Mouse (Mus musculus): ENCODE results near the gene Il12rb1. TPM values are rescaled to one million over a fixed set of nuclear protein-coding genes. Genes with fewer than 3 reads are reported as not detected.
"Not testable (repeated sequence)": the region's sequence is repeated elsewhere in the genome, so short reads cannot be mapped to it uniquely, and the experiment has no call there.

Gene Il12rb1
- polyA plus RNA-seq, 1 experiment from 2014 or later = 0.12 TPM

- Histone ChIP-seq H3K36me3 (replicated peaks) (no peaks in the 10 kb centered on the region), H3K27me3 (ENCODE audit: poor library complexity, severe bottlenecking) (peaks cover 82% of the 10 kb centered on the region), H3K4me3 (no peak overlapping the region), H3K9me3 (no peaks in the 10 kb centered on the region), H3K4me1 (peaks cover 49% of the 10 kb centered on the region), H3K27ac (no peak overlapping the region)
- DNase-seq (ENCODE audit: extremely low spot score, low spot score) = no peak
- WGBS = 87% methylated on average over 4 of the region's 4 CpGs
Measured at GRCm38 (mm10) chr8:70806541-70806940, 1.7 kb upstream of the Il12rb1 start.

GRCm38 (mm10) chr8:70807304-70807703 lies 945 bp upstream of the Il12rb1 start:
- Histone ChIP-seq H3K36me3 (replicated peaks) (no peaks in the 10 kb centered on the region), H3K27me3 (ENCODE audit: poor library complexity, severe bottlenecking) (peaks cover 74% of the 10 kb centered on the region), H3K9me3 (no peaks in the 10 kb centered on the region), H3K4me1 (peaks cover 49% of the 10 kb centered on the region), H3K4me3 (no peak overlapping the region), H3K27ac (no peak overlapping the region)
- WGBS = 43% methylated on average over 1 of the region's 1 CpGs
- no peak for DNase-seq (ENCODE audit: extremely low spot score, low spot score)

GRCm38 (mm10) chr8:70808955-70809701 lies 879 bp downstream of the Il12rb1 start:
- Histone ChIP-seq H3K9me3 (no peaks in the 10 kb centered on the region), H3K4me3 (no peak overlapping the region), H3K27ac (no peak overlapping the region), H3K36me3 (replicated peaks) (no peaks in the 10 kb centered on the region), H3K27me3 (ENCODE audit: poor library complexity, severe bottlenecking) (peaks cover 68% of the 10 kb centered on the region), H3K4me1 (peaks cover 37% of the 10 kb centered on the region)
- WGBS = 86% methylated on average over 8 of the region's 8 CpGs
- DNase-seq (ENCODE audit: extremely low spot score, low spot score) = no peak

GRCm38 (mm10) chr8:70810962-70811680 lies 2.9 kb downstream of the Il12rb1 start:
- Histone ChIP-seq H3K27me3 (ENCODE audit: poor library complexity, severe bottlenecking) (peaks cover 66% of the 10 kb centered on the region), H3K36me3 (replicated peaks) (no peaks in the 10 kb centered on the region), H3K9me3 (no peaks in the 10 kb centered on the region), H3K4me3 (no peak overlapping the region), H3K27ac (no peak overlapping the region), H3K4me1 (peaks cover 26% of the 10 kb centered on the region)
- WGBS = 78% methylated on average over 20 of the region's 20 CpGs
- DNase-seq (ENCODE audit: extremely low spot score, low spot score) = no peak

- Histone ChIP-seq H3K27ac (no peak overlapping the region), H3K36me3 (replicated peaks) (no peaks in the 10 kb centered on the region), H3K4me3 (no peak overlapping the region), H3K4me1 (peaks cover 34% of the 10 kb centered on the region), H3K9me3 (no peaks in the 10 kb centered on the region), H3K27me3 (ENCODE audit: poor library complexity, severe bottlenecking) (peaks cover 66% of the 10 kb centered on the region)
- 45% methylated on average over 4 of the region's 4 CpGs for WGBS
- DNase-seq (ENCODE audit: extremely low spot score, low spot score) = no peak
Measured at GRCm38 (mm10) chr8:70812055-70812454, 3.8 kb downstream of the Il12rb1 start.

GRCm38 (mm10) chr8:70812885-70813284 lies 4.6 kb downstream of the Il12rb1 start:
- Histone ChIP-seq H3K9me3 (no peaks in the 10 kb centered on the region), H3K4me3 (no peak overlapping the region), H3K36me3 (replicated peaks) (no peaks in the 10 kb centered on the region), H3K27ac (no peak overlapping the region), H3K27me3 (ENCODE audit: poor library complexity, severe bottlenecking) (peaks cover 69% of the 10 kb centered on the region), H3K4me1 (peaks cover 33% of the 10 kb centered on the region)
- DNase-seq (ENCODE audit: extremely low spot score, low spot score) = no peak
- 69% methylated on average over 4 of the region's 4 CpGs for whole genome bisulfite sequencing

- Histone ChIP-seq H3K9me3 (peaks cover 14% of the 10 kb centered on the region; the same call in 1 of the 2 replicates), H3K4me3 (peak overlapping the region; percentile 42), H3K27me3 (ENCODE audit: poor library complexity, severe bottlenecking) (peaks cover 85% of the 10 kb centered on the region), H3K36me3 (replicated peaks) (no peaks in the 10 kb centered on the region), H3K27ac (no peak overlapping the region), H3K4me1 (peaks cover 36% of the 10 kb centered on the region)
- 8% methylated on average over 30 of the region's 30 CpGs for whole genome bisulfite sequencing
- DNase-seq (ENCODE audit: extremely low spot score, low spot score) = peak; percentile 48
Measured at GRCm38 (mm10) chr8:70816679-70817078, 8.4 kb downstream of the Il12rb1 start.

- Histone ChIP-seq H3K27me3 (ENCODE audit: poor library complexity, severe bottlenecking) (peaks cover 74% of the 10 kb centered on the region), H3K36me3 (replicated peaks) (no peaks in the 10 kb centered on the region), H3K4me3 (peak overlapping the region; percentile 35), H3K4me1 (peaks cover 38% of the 10 kb centered on the region), H3K9me3 (peaks cover 14% of the 10 kb centered on the region; the same call in 1 of the 2 replicates), H3K27ac (peak overlapping the region; percentile 40; the same call in 1 of the 2 replicates)
- 3% methylated on average over 31 of the region's 31 CpGs for WGBS
- peak; percentile 74 for DNase-seq (ENCODE audit: extremely low spot score, low spot score)
Measured at GRCm38 (mm10) chr8:70820101-70820935, 12.1 kb downstream of the Il12rb1 start.

GRCm38 (mm10) chr8:70821399-70821962 lies 13.2 kb downstream of the Il12rb1 start:
- Histone ChIP-seq H3K4me3 (no peak overlapping the region), H3K36me3 (replicated peaks) (no peaks in the 10 kb centered on the region), H3K27me3 (ENCODE audit: poor library complexity, severe bottlenecking) (peaks cover 62% of the 10 kb centered on the region), H3K27ac (no peak overlapping the region), H3K9me3 (peaks cover 15% of the 10 kb centered on the region; the same call in 1 of the 2 replicates), H3K4me1 (peaks cover 35% of the 10 kb centered on the region)
- peak; percentile 74 for DNase-seq (ENCODE audit: extremely low spot score, low spot score)
- 17% methylated on average over 30 of the region's 30 CpGs for WGBS

GRCm38 (mm10) chr8:70821992-70822391 lies 13.7 kb downstream of the Il12rb1 start:
- no peaks in the 10 kb centered on the region for H3K36me3 ChIP-seq (replicated peaks)
- no peak for DNase-seq (ENCODE audit: extremely low spot score, low spot score)
- peaks cover 57% of the 10 kb centered on the region for H3K27me3 ChIP-seq (ENCODE audit: poor library complexity, severe bottlenecking)
- 53% methylated on average over 11 of the region's 11 CpGs for WGBS
- H3K4me3 ChIP-seq = no peak overlapping the region
- no peak overlapping the region for H3K27ac ChIP-seq
- peaks cover 20% of the 10 kb centered on the region; the same call in 1 of the 2 replicates for H3K9me3 ChIP-seq
- H3K4me1 ChIP-seq = peaks cover 30% of the 10 kb centered on the region

- not testable (repeated sequence) for H3K27ac ChIP-seq; DNase-seq (ENCODE audit: extremely low spot score, low spot score); H3K36me3 ChIP-seq (replicated peaks); H3K4me3 ChIP-seq
- Histone ChIP-seq H3K9me3 (peaks cover 21% of the 10 kb centered on the region; the same call in 1 of the 2 replicates), H3K4me1 (peaks cover 28% of the 10 kb centered on the region), H3K27me3 (ENCODE audit: poor library complexity, severe bottlenecking) (peaks cover 51% of the 10 kb centered on the region)
- WGBS = 83% methylated on average over 3 of the region's 3 CpGs
Measured at GRCm38 (mm10) chr8:70822594-70822993, 14.3 kb downstream of the Il12rb1 start.

- Histone ChIP-seq H3K27me3 (ENCODE audit: poor library complexity, severe bottlenecking) (peaks cover 40% of the 10 kb centered on the region), H3K4me1 (peaks cover 28% of the 10 kb centered on the region), H3K36me3 (replicated peaks) (no peaks in the 10 kb centered on the region), H3K27ac (no peak overlapping the region), H3K9me3 (peaks cover 17% of the 10 kb centered on the region; the same call in 1 of the 2 replicates), H3K4me3 (no peak overlapping the region)
- no peak for DNase-seq (ENCODE audit: extremely low spot score, low spot score)
- WGBS = 87% methylated on average over 7 of the region's 7 CpGs
Measured at GRCm38 (mm10) chr8:70823802-70824201, 15.6 kb downstream of the Il12rb1 start.

Data from forebrain, embryonic 10.5 days (tissue).